Mouse (Mus musculus) left cerebral cortex, postnatal 14 days (tissue): ENCODE results near the gene Foxj1. TPM values are rescaled to one million over a fixed set of nuclear protein-coding genes. Genes with fewer than 3 reads are reported as not detected.

Source experiments
- DNase-seq, 2 experiments: peaks; one replicate each; pipeline ENCODE4 v3.0.0; 2021 to 2022; ENCODE audit warnings: low spot score in 2 of 2, mixed read lengths in 1 of 2
- intact Hi-C: fragments of 180-260 bp; cut with DNase I; formaldehyde crosslinking; loops from one replicate; pipeline ENCODE4 v1.15.1; 2025
- total RNA-seq, 2 experiments: library from RNA; stranded (reverse); gene quantifications; 2 replicates each; pipeline ENCODE4 v1.2.3; 2021

Foxj1 gene
- total RNA-seq, 2 experiments from 2014 or later: 4.2 to 5.5 TPM

DNA sequence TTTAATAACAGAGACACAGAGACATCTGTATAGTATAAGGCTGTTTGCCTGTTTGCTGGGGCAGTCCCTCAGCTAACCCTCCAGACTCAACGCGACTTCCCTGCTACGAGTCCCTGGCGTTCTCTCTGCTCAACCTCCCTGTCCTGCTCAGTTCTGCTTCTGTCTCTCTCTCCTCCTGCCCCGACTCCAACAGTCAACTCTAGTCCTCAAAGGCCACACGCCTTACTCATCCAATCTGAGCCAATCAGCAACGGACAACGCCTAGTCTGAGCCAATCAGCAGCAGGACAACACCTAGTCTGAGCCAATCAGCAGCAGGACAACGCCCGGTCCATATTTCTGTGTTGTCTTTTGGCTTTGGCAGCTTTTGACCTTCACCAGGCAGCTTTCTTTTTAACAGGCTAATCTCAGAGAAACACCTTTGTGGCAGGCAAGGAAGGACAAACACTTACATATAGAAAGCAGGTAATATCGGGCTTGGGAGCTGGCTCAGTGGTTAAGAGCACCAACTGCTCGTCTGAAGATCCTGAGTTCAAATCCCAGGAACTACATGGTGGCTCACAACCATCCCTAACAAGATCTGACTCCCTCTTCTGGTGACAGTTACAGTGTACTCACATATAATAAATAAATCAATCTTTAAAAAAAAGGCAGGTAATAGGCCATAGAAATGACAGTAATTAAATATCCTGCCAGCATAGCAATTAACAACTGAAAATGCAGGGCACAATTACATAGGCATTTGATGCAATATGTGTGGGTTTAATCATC, 27.3 kb downstream of the Foxj1 start:
- DNase-seq: no peak
- intact Hi-C loops: loop anchor here (5.0 kb wide), 1 partner anchor 36 kb away; the partner anchor contains the start of gene Srp68

DNA sequence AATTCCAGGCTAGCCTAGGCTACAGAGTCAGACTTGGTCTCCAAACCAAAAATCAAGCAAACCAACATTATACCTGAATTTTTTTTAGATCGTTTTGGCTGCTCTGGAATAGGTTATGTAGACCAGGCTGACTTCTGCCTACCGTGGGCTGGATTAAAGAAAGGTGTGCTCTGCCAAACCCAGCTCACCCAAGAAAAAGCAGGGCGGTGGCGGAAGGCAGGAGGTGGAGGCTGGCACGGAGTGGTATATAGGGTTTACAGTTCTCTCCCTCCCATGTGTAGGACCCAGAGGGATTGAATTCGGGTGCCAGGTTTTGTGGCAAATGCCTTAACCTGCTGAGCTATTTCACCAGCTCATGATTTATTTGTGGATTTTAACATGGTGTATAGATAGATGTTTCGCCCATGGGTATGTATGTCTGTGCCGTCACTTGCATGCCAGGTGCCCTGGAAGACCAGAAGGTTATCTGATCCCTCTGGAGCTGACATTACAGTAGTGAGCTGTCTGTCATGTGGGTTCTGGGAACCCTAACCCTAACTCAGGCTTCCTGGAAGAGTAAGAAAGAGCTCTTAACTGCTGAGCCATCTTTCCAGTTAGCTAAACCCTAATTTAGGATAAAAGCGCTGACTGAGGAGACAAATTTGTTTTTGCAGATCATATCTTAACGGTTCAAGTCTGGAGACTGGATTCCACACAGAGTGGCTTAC, 28.0 kb downstream of the Foxj1 start, which contains the start of gene Exoc7:
Exoc7 (minus strand) TSS at position 215 of the 707 bp plus-strand sequence.
- intact Hi-C loops: loop anchor here (5.0 kb wide), 1 partner anchor 35 kb away; the partner anchor contains the start of gene Srp68

GRCm38 (mm10) chr11:116306126-116306982, 28.8 kb downstream of the Foxj1 start:
- intact Hi-C loops: loop anchor here (5.0 kb wide), 1 partner anchor 34 kb away; the partner anchor contains the start of gene Srp68
- DNase-seq: peak; percentile 89 to 92

More for the DNA sequence above, 28.0 kb downstream of the Foxj1 start, which contains the start of gene Exoc7:
- no peak for DNase-seq

DNA sequence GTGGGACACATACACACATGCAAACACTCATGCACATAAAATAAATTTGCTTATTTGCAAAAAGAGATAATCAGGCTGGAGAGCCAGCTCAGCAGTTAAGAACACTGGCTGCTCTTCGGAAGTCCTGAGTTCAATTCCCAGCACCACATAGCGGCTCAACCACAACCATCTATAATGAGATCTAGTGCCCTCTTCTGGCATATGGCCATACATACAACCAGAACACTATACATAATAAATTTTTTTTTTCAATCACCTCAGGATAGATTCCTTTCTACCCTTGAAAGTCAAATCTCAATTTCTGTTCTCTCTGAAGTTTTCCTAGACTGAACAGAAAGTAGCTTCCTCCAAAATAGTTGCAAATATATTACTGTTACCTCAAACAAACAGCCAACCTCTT, 29.8 kb downstream of the Foxj1 start:
- intact Hi-C loops: loop anchor here (5.0 kb wide), 1 partner anchor 33 kb away; the partner anchor contains the start of gene Srp68
- DNase-seq: no peak

GRCm38 (mm10) chr11:116298621-116299020, 36.6 kb downstream of the Foxj1 start:
- intact Hi-C loops: no loop called here
- no peak for DNase-seq

GRCm38 (mm10) chr11:116298221-116298620, 37.0 kb downstream of the Foxj1 start:
- DNase-seq: no peak
- intact Hi-C loops: no loop called here

GRCm38 (mm10) chr11:116297017-116297416, 38.2 kb downstream of the Foxj1 start:
- no peak for DNase-seq
- intact Hi-C loops: no loop called here

- no peak for DNase-seq
- intact Hi-C loops: no loop called here
Observed at GRCm38 (mm10) chr11:116296191-116296734, 38.9 kb downstream of the Foxj1 start.

GRCm38 (mm10) chr11:116294319-116294718, 40.9 kb downstream of the Foxj1 start:
- DNase-seq: peak; percentile 61 to 65
- intact Hi-C loops: loop anchor here (1.0 kb wide), 1 partner anchor 68 kb away; no protein-coding TSS in a partner anchor

GRCm38 (mm10) chr11:116293538-116294137, 41.6 kb downstream of the Foxj1 start:
- intact Hi-C loops: loop anchor here (1.0 kb wide), 1 partner anchor 67 kb away; no protein-coding TSS in a partner anchor
- DNase-seq: no peak

GRCm38 (mm10) chr11:116292401-116292800, 42.8 kb downstream of the Foxj1 start:
- no peak for DNase-seq
- intact Hi-C loops: no loop called here

- intact Hi-C loops: no loop called here
- DNase-seq: no peak
Observed at GRCm38 (mm10) chr11:116290556-116290955, 44.6 kb downstream of the Foxj1 start.

- no peak for DNase-seq
Observed at GRCm38 (mm10) chr11:116287351-116287750, 47.8 kb downstream of the Foxj1 start.

GRCm38 (mm10) chr11:116285770-116286191, 49.4 kb downstream of the Foxj1 start:
- no peak for DNase-seq
- intact Hi-C loops: no loop called here

More at GRCm38 (mm10) chr11:116287351-116287750, 47.8 kb downstream of the Foxj1 start:
- intact Hi-C loops: no loop called here

GRCm38 (mm10) chr11:116283982-116284381, 51.2 kb downstream of the Foxj1 start:
- no peak for DNase-seq
- intact Hi-C loops: no loop called here

DNA sequence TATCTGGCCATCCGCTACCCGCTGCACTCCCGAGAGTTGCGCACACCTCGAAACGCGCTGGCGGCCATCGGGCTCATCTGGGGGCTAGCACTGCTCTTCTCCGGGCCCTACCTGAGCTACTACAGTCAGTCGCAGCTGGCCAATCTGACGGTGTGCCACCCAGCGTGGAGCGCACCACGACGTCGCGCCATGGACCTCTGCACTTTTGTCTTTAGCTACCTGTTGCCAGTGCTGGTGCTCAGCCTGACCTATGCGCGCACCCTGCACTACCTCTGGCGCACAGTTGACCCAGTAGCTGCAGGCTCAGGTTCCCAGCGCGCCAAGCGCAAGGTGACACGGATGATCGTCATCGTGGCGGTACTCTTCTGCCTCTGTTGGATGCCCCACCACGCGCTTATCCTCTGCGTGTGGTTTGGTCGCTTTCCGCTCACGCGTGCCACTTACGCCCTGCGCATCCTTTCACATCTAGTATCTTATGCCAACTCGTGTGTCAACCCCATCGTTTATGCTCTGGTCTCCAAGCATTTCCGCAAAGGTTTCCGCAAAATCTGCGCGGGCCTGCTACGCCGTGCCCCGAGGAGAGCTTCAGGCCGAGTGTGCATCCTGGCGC, 52.2 kb downstream of the Foxj1 start:
- DNase-seq: no peak
- intact Hi-C loops: no loop called here

GRCm38 (mm10) chr11:116282089-116282488, 53.1 kb downstream of the Foxj1 start:
- no peak for DNase-seq
- intact Hi-C loops: no loop called here

DNA sequence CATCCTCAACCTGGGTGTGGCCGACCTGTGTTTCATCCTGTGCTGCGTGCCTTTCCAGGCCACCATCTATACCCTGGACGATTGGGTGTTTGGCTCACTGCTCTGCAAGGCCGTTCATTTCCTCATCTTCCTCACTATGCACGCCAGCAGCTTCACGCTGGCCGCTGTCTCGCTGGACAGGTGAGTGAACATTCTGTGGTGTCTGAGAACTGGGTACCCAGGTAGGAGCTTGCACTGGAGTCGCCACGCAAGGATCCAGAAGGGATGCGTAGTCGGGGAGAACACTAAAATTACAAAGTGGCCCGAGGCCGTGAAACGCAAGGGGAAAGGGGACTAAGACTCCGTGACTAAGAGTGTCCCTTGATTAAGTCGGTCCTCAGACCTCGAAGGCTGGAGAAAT, 53.5 kb downstream of the Foxj1 start:
- intact Hi-C loops: no loop called here
- no peak for DNase-seq
